Mouse (Mus musculus) CH12.LX (cell line): ENCODE measurements around the gene Rapgef6. TPM values are rescaled to one million over a fixed set of nuclear protein-coding genes. Genes with fewer than 3 reads are reported as not detected.

Experiments
- DNase-seq: peaks from one replicate; pipeline ENCODE4 v3.0.0-alpha.2; 2013; ENCODE audit errors: extremely low read depth
- H3K27ac ChIP-seq: 2 replicates; pipeline ENCODE4 v1.5.1; 2012; ENCODE audit warnings: low read depth, mild to moderate bottlenecking, control low read depth, moderate library complexity; ENCODE audit not compliant: insufficient read depth
- H3K27me3 ChIP-seq: replicated peaks from 2 replicates; pipeline ENCODE3; 2012; ENCODE audit warnings: inconsistent platforms
- H3K36me3 ChIP-seq, 2 experiments: replicated peaks in 1 of 2; 2 replicates each; pipeline versions ENCODE3 to v1.6.1; 2012; ENCODE audit warnings: inconsistent platforms in 1 of 2, low read length in 1 of 2, mild to moderate bottlenecking in 1 of 2, mixed read lengths in 1 of 2, moderate library complexity in 1 of 2; ENCODE audit not compliant: control insufficient read depth in 1 of 2, insufficient read depth in 1 of 2
- H3K4me1 ChIP-seq, 2 experiments: 2 replicates each; pipeline ENCODE4 v1.6.1; 2012; ENCODE audit warnings: inconsistent platforms in 1 of 2, moderate library complexity in 1 of 2; ENCODE audit not compliant: insufficient read depth in 2 of 2, control insufficient read depth in 1 of 2
- H3K4me2 ChIP-seq: 2 replicates; pipeline ENCODE4 v1.6.1; 2012; ENCODE audit warnings: low read depth, mild to moderate bottlenecking, control low read depth; ENCODE audit not compliant: poor library complexity, insufficient read depth, severe bottlenecking
- H3K4me3 ChIP-seq, 3 experiments: fragments of 150-350 bp in 1 of 3; sonication (generic) in 1 of 3; replicated peaks in 1 of 3; 2 replicates each; pipeline versions ENCODE3 to v1.5.1; 2011 to 2012; ENCODE audit warnings: low read depth in 2 of 3, low read length in 2 of 3, mild to moderate bottlenecking in 2 of 3, moderate library complexity in 2 of 3, control low read depth in 1 of 3, improper control_type of control experiment in 1 of 3, inconsistent platforms in 1 of 3, mixed read lengths in 1 of 3; ENCODE audit not compliant: poor library complexity in 1 of 3
- H3K79me2 ChIP-seq: replicated peaks from 2 replicates; pipeline ENCODE4 v1.6.1; 2012; ENCODE audit warnings: mild to moderate bottlenecking, moderate library complexity; ENCODE audit not compliant: control insufficient read depth, poor library complexity, insufficient read depth, severe bottlenecking; ENCODE audit errors: extremely low read depth
- H3K9ac ChIP-seq: 2 replicates; pipeline ENCODE4 v1.6.1; 2012; ENCODE audit warnings: low read depth, mild to moderate bottlenecking, control low read depth, moderate library complexity; ENCODE audit not compliant: insufficient read depth
- H3K9me3 ChIP-seq: replicated peaks from 2 replicates; pipeline ENCODE3; 2012; ENCODE audit warnings: low read length, inconsistent platforms, mixed read lengths
- BHLHE40 ChIP-seq: IDR thresholded peaks from 2 replicates; pipeline ENCODE4 v1.6.1; 2011; ENCODE audit warnings: mild to moderate bottlenecking, low read depth, low read length, improper control_type of control experiment
- CHD1 ChIP-seq: IDR thresholded peaks from 2 replicates; pipeline ENCODE4 v1.6.1; 2012; ENCODE audit warnings: low read depth, low read length, improper control_type of control experiment, inconsistent platforms
- CHD2 ChIP-seq: IDR thresholded peaks from 2 replicates; pipeline ENCODE4 v1.6.1; 2011; ENCODE audit warnings: low read length, improper control_type of control experiment
- CTCF ChIP-seq, 2 experiments: IDR thresholded peaks in 1 of 2; conservative IDR thresholded peaks in 1 of 2; 2 replicates each; pipeline ENCODE4 v1.5.1; 2011 to 2012; ENCODE audit warnings: low read depth in 2 of 2, low read length in 2 of 2, improper control_type of control experiment in 1 of 2, inconsistent platforms in 1 of 2, mild to moderate bottlenecking in 1 of 2, moderate library complexity in 1 of 2
- E2F4 ChIP-seq: IDR thresholded peaks from 2 replicates; pipeline ENCODE4 v1.6.1; 2011; ENCODE audit warnings: low read depth, low read length, improper control_type of control experiment; ENCODE audit not compliant: insufficient replicate concordance
- ELF1 ChIP-seq: IDR thresholded peaks from 2 replicates; pipeline ENCODE4 v1.6.1; 2014; ENCODE audit warnings: low read depth, mild to moderate bottlenecking, inconsistent platforms, low read length, improper control_type of control experiment
- EP300 ChIP-seq: IDR thresholded peaks from 2 replicates; pipeline ENCODE4 v1.6.1; 2011; ENCODE audit warnings: low read length, improper control_type of control experiment
- ETS1 ChIP-seq: conservative IDR thresholded peaks from 2 replicates; pipeline ENCODE4 v1.6.1; 2012; ENCODE audit warnings: low read depth, mild to moderate bottlenecking, inconsistent platforms, low read length, improper control_type of control experiment, moderate library complexity
- GABPA ChIP-seq: IDR thresholded peaks from 2 replicates; pipeline ENCODE4 v1.6.1; 2012; ENCODE audit warnings: low read depth, low read length, improper control_type of control experiment, inconsistent platforms; ENCODE audit not compliant: insufficient replicate concordance
- HCFC1 ChIP-seq: IDR thresholded peaks from 2 replicates; pipeline ENCODE4 v1.6.1; 2012; ENCODE audit warnings: low read depth, mild to moderate bottlenecking, inconsistent platforms, low read length, improper control_type of control experiment
- IRF4 ChIP-seq: IDR thresholded peaks from 2 replicates; pipeline ENCODE4 v1.6.1; 2014; ENCODE audit warnings: low read depth, mild to moderate bottlenecking, inconsistent platforms, low read length, improper control_type of control experiment
- JUN ChIP-seq: IDR thresholded peaks from 2 replicates; pipeline ENCODE4 v1.6.1; 2011; ENCODE audit warnings: low read depth, mild to moderate bottlenecking, low read length, improper control_type of control experiment, moderate library complexity; ENCODE audit not compliant: insufficient read depth
- JUND ChIP-seq: conservative IDR thresholded peaks from 2 replicates; pipeline ENCODE4 v1.6.1; 2011; ENCODE audit warnings: low read depth, low read length, improper control_type of control experiment
- MAX ChIP-seq: IDR thresholded peaks from 2 replicates; pipeline ENCODE4 v1.6.1; 2011; ENCODE audit warnings: low read length, improper control_type of control experiment
- MAZ ChIP-seq: IDR thresholded peaks from 2 replicates; pipeline ENCODE4 v1.6.1; 2012; ENCODE audit warnings: low read depth, mild to moderate bottlenecking, inconsistent platforms, low read length, improper control_type of control experiment, moderate library complexity
- MEF2A ChIP-seq: IDR thresholded peaks from 2 replicates; pipeline ENCODE4 v1.6.1; 2014; ENCODE audit warnings: low read depth, mild to moderate bottlenecking, inconsistent platforms, low read length, improper control_type of control experiment, borderline replicate concordance
- MXI1 ChIP-seq: IDR thresholded peaks from 2 replicates; pipeline ENCODE4 v1.6.1; 2011; ENCODE audit warnings: mild to moderate bottlenecking, low read depth, low read length, improper control_type of control experiment
- MYC ChIP-seq: IDR thresholded peaks from 2 replicates; pipeline ENCODE4 v1.6.1; 2011; ENCODE audit warnings: low read depth, mild to moderate bottlenecking, improper control_type of control experiment, low read length
- NRF1 ChIP-seq: IDR thresholded peaks from 2 replicates; pipeline ENCODE4 v1.6.1; 2014; ENCODE audit warnings: low read depth, mild to moderate bottlenecking, inconsistent platforms, low read length, improper control_type of control experiment, moderate library complexity
- PAX5 ChIP-seq: IDR thresholded peaks from 2 replicates; pipeline ENCODE4 v1.6.1; 2012; ENCODE audit warnings: low read length, inconsistent platforms, mixed read lengths
- POLR2A ChIP-seq: IDR thresholded peaks from 2 replicates; pipeline ENCODE4 v1.6.1; 2011; ENCODE audit warnings: low read depth, mild to moderate bottlenecking, improper control_type of control experiment, low read length
- RAD21 ChIP-seq: IDR thresholded peaks from 2 replicates; pipeline ENCODE4 v1.6.1; 2011; ENCODE audit warnings: low read depth, mild to moderate bottlenecking, low read length, improper control_type of control experiment, moderate library complexity
- RCOR1 ChIP-seq: conservative IDR thresholded peaks from 2 replicates; pipeline ENCODE4 v1.6.1; 2012; ENCODE audit warnings: low read depth, mild to moderate bottlenecking, inconsistent platforms, low read length, improper control_type of control experiment
- SIN3A ChIP-seq: IDR thresholded peaks from 2 replicates; pipeline ENCODE4 v1.6.1; 2012; ENCODE audit warnings: low read length, improper control_type of control experiment, inconsistent platforms
- SMC3 ChIP-seq: IDR thresholded peaks from 2 replicates; pipeline ENCODE4 v1.6.1; 2011; ENCODE audit warnings: low read depth, low read length, improper control_type of control experiment
- TBP ChIP-seq: conservative IDR thresholded peaks from 2 replicates; pipeline ENCODE4 v1.6.1; 2011; ENCODE audit warnings: low read depth, low read length, improper control_type of control experiment
- UBTF ChIP-seq: IDR thresholded peaks from 2 replicates; pipeline ENCODE4 v1.6.1; 2012; ENCODE audit warnings: low read depth, mild to moderate bottlenecking, inconsistent platforms, low read length, improper control_type of control experiment, moderate library complexity
- USF1 ChIP-seq: IDR thresholded peaks from 2 replicates; pipeline ENCODE4 v1.6.1; 2014; ENCODE audit warnings: low read depth, mild to moderate bottlenecking, inconsistent platforms, low read length, improper control_type of control experiment
- USF2 ChIP-seq: conservative IDR thresholded peaks from 2 replicates; pipeline ENCODE4 v1.6.1; 2011; ENCODE audit warnings: low read depth, low read length, improper control_type of control experiment
- ZKSCAN1 ChIP-seq: IDR thresholded peaks from 2 replicates; pipeline ENCODE4 v1.6.1; 2012; ENCODE audit warnings: low read depth, inconsistent platforms, low read length, improper control_type of control experiment, borderline replicate concordance
- ZNF384 ChIP-seq: IDR thresholded peaks from 2 replicates; pipeline ENCODE4 v1.6.1; 2012; ENCODE audit warnings: low read depth, low read length, improper control_type of control experiment, inconsistent platforms
- dilution Hi-C: fragments of 300-500 bp; cut with MboI; formaldehyde crosslinking; loops from 2 replicates; pipeline ENCODE4 v1.14.3; 2020; ENCODE audit warnings: low sequenced_read_pairs; ENCODE audit not compliant: extremely low pct_unique_long_range_greater_than_20kb, extremely low pct_ligation_motif_present
- in situ Hi-C: fragments of 300-500 bp; cut with MboI; formaldehyde crosslinking; loops from 3 replicates; pipeline ENCODE4 v1.14.3; 2019; ENCODE audit warnings: low sequenced_read_pairs, low pct_ligation_motif_present, low pct_unique_long_range_greater_than_20kb, mixed read lengths
- polyA plus RNA-seq: library from polyadenylated mRNA; unstranded; fragments of >175 nt; gene quantifications from 2 replicates; pipeline ENCODE4 v1.2.1, GENCODE M21; 2012; ENCODE audit warnings: low read depth; ENCODE audit not compliant: insufficient read length
- total RNA-seq, 2 experiments: library from RNA; depleted of rRNA; stranded (reverse); fragments of 300-350 nt in 1 of 2; fragments of >200 nt in 1 of 2; gene quantifications; 2 replicates each; pipeline ENCODE4 v1.2.3; 2012 to 2014

Rapgef6 gene
- total and polyA plus RNA-seq, 3 experiments: 36.7 to 63.8 (median 38.3) TPM

- Histone ChIP-seq H3K4me1 (peaks cover 3 to 50% of the 10 kb centered on the region in 2 experiments; a peak in 3 of 4 replicates), H3K36me3 (peaks cover 0 to 17% of the 10 kb centered on the region in 2 experiments), H3K27ac (no peak overlapping the region), H3K9me3 (no peaks in the 10 kb centered on the region), H3K79me2 (peaks cover 52% of the 10 kb centered on the region), H3K9ac (no peak overlapping the region), H3K27me3 (no peaks in the 10 kb centered on the region), H3K4me2 (no peak overlapping the region), H3K4me3 (no peak overlapping the region)
- dilution Hi-C loops (no loop called here), in situ Hi-C loops (no loop called here)
- TF ChIP-seq POLR2A (no peak), RAD21 (no peak), BHLHE40 (no peak), MEF2A (no peak), CTCF (conservative IDR thresholded peaks at IDR 0.05 in 1 of 2, IDR thresholded peaks at IDR 0.05 in 1 of 2; ENCODE audit: low read depth in 2 of 2, low read length in 2 of 2) (no peak), EP300 (no peak), USF2 (no peak), E2F4 (no peak), UBTF (no peak), ZKSCAN1 (no peak), JUN (no peak), ELF1 (no peak), CHD1 (no peak), JUND (no peak), SIN3A (no peak), IRF4 (no peak), MYC (no peak)
- DNase-seq: no peak
Measured at GRCm38 (mm10) chr11:54540328-54540727, 17.7 kb downstream of the Rapgef6 start.

- DNase-seq: no peak
- Histone ChIP-seq H3K4me2 (no peak overlapping the region), H3K4me3 (no peak overlapping the region), H3K27ac (no peak overlapping the region), H3K79me2 (peaks cover 38% of the 10 kb centered on the region)
- TF ChIP-seq MAX (no peak), TBP (no peak), NRF1 (no peak), USF1 (no peak), JUN (no peak), PAX5 (no peak), MAZ (no peak), MXI1 (no peak), SMC3 (no peak), GABPA (no peak), MEF2A (no peak), ETS1 (no peak), RCOR1 (no peak), ZNF384 (no peak), ZKSCAN1 (no peak), HCFC1 (no peak), CHD2 (no peak)
- TF ChIP-seq, all 38 proteins: peak for 0
- H3K9ac ChIP-seq: no peak overlapping the region
- in situ Hi-C loops: no loop called here
- dilution Hi-C loops: no loop called here
- H3K4me1 ChIP-seq: peaks cover 3 to 48% of the 10 kb centered on the region in 2 experiments; a peak in 3 of 4 replicates
- peaks cover 3 to 30% of the 10 kb centered on the region in 2 experiments for H3K36me3 ChIP-seq
- H3K27me3 ChIP-seq: no peaks in the 10 kb centered on the region
- no peaks in the 10 kb centered on the region for H3K9me3 ChIP-seq
Measured at GRCm38 (mm10) chr11:54542414-54542813, 19.8 kb downstream of the Rapgef6 start.
